Mouse (Mus musculus) heart, postnatal 25 days (tissue): ENCODE data around the gene Tmprss11a. TPM values are rescaled to one million over a fixed set of nuclear protein-coding genes. Genes with fewer than 3 reads are reported as not detected.

Experiments
- DNase-seq: peaks from one replicate; pipeline ENCODE4 v3.0.0; 2022; ENCODE audit warnings: low spot score
- intact Hi-C: fragments of 180-260 bp; cut with DNase I; formaldehyde crosslinking; loops from one replicate; pipeline ENCODE4 v1.15.1; 2025
- total RNA-seq, 2 experiments: library from RNA; stranded (reverse); gene quantifications; 2 replicates each; pipeline ENCODE4 v1.2.3; 2021

Gene Tmprss11a
- total RNA-seq = not detected

DNA sequence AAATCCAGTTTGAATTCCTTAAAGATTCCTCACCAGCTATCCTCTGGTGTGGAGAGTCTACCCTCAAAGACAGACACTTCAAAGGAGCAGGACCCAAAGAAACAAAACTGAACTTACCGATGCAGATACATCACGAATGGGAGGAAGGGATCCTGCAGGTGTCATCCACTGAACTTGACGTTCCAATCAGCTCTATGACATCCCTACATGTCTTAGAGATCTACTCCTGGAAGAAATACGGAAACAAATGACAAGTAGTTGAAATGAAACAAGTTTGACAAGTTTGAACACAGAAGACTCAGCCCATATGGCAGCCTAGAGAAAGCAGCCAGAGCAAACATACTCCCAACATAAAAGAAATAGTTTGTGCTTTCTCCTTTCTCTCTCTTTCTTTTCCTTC is at the start of gene Tmprss11a:
Gene Tmprss11a, minus strand, starts transcription at position 101 of the 400 bp plus-strand sequence.
- DNase-seq = no peak
- intact Hi-C loops = no loop called here

DNA sequence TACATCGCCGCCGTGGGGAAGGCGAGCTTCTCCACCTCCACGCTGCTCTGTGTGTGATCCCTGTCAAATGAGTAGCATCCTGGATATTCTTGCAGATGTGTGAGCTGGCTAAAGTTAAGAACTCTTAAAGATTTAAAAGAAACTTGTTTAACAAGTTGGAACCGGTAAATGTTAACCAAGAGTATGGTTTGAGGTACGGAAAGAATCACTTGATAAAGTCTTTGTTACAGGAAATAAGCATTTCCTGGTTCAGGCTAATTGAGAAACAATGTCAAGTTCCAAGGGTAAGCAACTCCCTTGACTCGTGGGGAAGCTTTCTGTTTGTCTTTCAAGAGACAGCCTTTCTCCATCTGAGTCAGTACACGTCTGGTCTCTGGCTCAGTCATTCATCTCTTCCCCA is 49.7 kb upstream of the Tmprss11a start, which contains the start of gene Tmprss11g:
Gene Tmprss11g, minus strand, starts transcription at position 101 of the 400 bp plus-strand sequence.
- DNase-seq = no peak
- intact Hi-C loops = no loop called here

DNA sequence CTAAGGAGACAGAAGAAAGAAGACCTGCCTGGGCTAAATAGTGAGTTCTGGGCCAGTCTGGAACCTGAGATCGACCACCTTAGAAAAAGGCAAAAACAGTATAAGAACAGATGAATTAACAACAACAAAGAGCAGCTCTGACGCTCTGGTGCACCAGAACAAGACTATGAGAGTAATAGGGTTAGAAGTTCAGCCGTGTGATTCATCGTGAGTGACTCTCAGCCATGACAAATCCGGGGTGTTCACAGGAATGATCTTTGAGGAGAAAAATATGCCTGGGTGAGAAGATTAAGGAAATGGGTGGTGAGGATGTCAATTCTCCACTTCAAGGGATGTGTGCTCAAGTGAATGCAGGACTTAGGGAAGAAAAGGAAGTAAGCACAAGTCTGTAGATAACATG is 42.7 kb upstream of the Tmprss11a start:
- intact Hi-C loops = no loop called here
- DNase-seq = no peak

DNA sequence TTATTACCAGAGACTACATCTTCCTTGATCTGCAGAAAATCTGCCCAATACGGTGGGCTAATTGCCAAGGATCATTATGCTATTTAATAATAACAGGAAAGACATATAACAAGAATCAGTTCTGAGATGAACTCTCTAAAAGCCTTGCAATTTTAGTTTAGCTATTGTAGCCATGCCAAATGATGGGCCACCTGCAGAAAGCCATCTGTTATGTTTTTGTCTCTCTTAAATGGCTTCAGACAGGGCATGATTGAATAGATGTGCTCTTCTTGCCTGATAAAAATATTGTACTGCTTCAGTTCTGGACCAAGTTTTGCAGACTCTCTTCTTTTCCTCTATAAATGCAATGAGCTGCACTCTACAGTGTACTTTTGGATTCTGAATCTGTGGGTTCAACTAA is 24.7 kb upstream of the Tmprss11a start:
- intact Hi-C loops = no loop called here

DNA sequence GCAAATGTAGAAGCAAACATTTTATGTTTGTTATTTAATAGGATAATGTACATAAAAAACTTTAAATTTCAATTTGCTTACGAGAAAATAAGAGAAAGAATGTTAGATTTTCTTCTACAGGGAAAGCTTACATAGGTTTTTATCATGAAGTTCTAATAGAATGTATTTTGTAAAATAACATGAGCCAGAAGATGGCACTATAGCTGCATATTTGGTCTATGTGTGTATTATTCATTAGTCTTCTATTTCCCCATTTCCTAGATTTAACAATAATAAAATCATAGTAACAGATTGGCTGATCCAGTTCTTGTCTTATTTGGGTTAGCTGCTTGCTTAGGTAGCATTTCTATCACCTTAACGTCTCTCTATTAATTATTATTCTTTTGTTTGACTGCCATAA is 13.8 kb upstream of the Tmprss11a start:
- no peak for DNase-seq
- intact Hi-C loops = no loop called here

More for the DNA sequence above, 24.7 kb upstream of the Tmprss11a start:
- no peak for DNase-seq

DNA sequence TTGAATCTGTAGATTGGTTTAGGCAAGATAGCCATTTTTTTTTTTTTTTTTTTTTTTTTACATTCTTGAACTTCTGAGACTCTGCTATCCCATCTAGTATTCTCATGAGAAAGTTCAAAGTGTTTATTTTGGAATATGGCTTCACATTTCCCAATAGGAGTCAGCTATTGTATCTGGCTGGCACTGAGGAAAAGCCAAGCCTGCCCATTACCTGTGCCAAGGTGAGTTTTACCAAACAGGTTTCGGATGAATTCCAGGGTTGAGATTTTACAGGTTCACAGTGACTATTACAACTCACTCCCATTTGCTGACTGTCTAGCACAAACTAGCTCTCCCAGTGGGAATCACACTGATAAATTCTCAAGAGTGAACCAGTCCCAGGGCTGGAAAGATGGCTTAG is 13.2 kb upstream of the Tmprss11a start:
- intact Hi-C loops = no loop called here
- DNase-seq = no peak

DNA sequence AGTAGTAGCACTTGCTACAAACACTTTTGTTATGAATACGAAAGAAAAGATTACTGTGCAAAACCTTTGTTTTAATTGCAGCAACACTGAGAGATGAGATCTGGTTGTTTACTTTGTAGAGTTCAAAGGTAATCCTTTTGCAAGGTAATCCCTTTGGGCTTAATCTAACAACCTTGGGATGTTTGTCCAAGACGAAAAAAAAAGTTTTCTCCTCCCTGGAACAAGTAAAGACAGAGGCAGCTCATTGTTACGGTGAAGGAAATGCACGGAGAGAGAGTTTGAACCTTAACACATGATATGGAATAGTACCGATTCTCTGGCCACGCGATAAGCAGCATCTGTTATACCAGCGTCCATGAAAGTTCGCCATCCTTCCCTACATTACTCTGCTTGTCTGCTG is 5.1 kb upstream of the Tmprss11a start:
- no peak for DNase-seq
- intact Hi-C loops = no loop called here

DNA sequence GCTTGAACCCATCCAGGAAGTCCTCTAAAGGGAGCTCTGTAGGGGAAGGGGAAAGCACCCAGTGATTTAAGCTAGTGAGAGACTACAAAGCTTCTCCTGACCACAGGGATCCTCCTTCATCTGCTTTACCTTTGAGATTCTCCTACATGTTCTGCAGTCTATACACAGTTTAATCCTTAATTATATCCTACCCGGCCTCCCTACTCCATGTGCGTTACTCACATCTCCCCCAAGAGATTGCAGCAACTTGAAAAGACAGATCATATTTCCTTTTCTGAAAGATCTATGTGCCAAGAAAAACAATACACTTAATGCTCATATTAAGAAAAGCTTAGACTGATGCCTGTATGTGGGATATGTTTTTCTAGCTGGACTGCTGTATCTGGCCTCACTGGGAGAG is 29.5 kb downstream of the Tmprss11a start:
- intact Hi-C loops = no loop called here
- no peak for DNase-seq

DNA sequence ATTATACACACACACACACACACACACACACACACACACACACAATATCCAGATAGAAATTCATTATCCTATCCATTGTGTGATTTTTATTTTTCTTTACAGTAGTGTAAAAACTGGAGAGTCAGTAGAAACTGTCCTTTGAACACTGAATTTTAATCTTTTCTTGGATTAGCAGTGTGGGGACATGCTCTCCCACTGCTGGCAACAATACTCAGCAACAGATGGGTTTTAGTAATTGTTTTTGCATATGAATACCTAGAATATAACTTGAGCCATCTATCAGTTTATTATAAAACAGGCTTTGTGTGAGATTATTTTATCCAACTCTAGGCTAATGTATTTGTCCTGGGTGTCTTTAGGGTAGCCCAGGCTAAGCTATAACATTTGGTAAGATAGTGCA is 30.2 kb downstream of the Tmprss11a start:
- intact Hi-C loops = no loop called here
- no peak for DNase-seq

DNA sequence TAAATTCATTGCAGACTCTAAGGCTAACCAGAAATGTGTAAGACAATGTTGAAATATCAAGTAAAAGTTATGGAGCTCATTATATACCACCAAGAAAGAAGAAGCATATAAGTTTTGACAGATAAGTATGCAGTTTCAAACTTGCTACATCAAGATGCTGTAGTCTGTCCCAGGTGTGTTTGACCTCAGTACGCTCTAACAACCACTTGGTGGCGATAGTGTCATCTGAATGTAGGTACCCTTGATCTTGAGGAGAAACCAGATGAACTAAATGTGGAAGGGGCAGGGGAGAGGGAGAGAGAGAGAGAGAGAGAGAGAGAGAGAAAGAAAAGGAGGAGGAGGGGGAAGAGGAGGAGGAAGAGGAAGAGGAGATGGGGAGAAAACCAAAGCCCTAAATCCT is 36.1 kb downstream of the Tmprss11a start:
- DNase-seq = no peak
- intact Hi-C loops = no loop called here

DNA sequence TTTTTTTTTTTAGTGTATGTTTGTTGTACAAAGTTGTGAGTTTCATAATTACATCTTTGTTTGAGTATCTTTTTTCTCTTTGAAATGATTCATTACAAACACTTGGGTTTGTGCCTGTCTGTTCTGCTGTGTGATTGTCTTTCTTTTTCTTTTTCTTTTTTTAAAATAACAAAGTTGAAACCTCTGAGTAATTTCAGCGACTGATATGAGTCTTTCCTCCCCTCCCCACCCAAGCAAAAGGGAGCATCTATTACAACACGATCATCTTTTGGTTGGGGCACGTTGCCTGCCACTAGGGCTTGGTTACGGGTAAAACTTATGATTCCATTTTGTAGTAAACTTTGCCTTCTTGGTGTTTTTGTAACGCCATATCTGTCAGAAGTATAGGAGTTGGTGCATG is 37.7 kb downstream of the Tmprss11a start:
- DNase-seq = no peak
- intact Hi-C loops = no loop called here

DNA sequence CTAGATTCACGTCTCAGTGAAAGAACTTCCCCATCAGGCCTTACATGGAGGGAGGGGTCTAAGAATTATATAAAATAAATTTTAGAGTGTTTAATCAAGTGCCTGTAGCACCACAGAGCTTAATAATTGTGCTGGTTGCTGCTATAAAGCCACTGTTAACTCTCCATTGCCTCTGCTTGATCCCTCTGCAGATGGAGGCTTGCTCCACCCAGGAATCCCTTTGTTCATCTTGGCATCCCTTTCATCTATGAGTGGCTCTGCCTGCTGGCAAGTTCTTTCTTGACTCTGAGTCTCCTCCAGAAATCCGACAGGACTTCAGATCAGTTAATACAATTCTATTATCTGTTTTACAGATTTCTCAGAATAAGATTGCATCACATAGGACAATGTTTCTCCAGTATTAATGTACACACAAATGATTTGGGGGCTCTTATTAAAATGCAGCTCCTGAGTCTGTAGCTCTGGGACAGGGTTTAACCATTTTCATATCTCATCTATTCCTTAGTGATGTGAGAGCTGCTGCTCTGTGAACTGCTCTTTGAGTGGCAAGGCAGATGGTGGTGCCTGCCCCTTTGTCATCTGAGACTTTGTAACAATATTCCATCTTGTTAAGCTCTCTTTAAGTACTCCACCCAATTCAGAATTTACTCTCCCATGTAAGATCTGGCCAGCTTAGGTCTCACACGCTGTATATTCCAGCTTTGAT is 47.3 kb downstream of the Tmprss11a start:
- intact Hi-C loops = no loop called here
- no peak for DNase-seq

DNA sequence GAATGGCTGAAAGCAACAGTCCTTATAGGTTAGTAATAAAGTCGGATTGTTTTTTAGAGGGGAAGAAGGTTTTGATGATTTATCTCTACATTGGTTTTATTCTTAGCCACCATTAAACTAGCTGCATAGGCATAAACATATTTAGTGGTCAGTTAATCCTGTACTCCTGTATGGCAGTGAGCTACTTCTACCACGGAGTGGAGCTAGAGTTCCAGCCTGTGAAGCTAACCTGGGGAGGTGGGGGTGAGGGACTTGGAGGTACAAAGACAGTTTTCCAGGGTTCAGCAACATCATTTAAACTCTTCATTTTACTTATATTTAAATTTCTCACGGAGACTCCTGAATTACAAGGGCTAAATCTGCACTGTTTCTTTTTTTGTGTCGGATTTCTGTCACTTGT is 49.3 kb downstream of the Tmprss11a start:
- no peak for DNase-seq
- intact Hi-C loops = no loop called here

DNA sequence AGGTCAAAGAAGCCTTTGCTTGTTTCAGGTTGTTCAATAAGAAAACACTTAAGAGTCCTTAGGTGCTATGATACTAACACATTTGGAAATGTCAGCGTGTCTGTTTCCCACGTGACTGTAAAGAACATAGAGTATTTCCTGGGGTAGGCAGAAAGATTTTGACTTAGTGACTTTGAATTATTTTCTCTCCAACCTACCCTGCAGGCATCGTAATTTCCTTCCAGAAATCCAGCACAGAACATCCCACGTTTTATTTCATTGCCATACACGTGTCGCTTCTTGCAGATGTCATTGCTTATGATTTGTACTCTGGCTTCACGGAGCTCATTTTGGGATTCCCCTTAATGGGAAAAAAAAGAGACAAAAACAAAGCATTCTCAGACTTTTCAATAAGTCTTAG is 54.5 kb downstream of the Tmprss11a start:
- intact Hi-C loops = no loop called here
- DNase-seq = no peak

DNA sequence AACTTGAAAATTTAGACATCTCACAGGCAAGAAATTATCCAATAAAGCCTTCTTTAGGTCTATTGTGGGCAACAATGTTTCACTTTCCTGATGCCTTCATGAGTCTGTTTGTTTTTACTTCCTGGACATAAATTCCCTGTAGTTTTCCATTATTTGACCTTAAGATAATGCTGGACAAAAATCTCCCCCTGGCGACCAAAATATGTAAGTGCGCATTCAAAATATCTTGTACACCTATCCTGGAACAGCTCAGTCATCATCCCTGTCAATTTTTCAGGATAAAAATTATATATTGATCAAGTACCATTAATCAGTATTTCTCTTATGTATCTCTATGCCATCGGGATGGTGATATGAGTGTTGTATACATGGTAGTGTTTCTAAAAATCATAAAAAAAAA is 58.0 kb downstream of the Tmprss11a start:
- intact Hi-C loops = loop anchor here (2.0 kb wide), 1 partner anchor 220 kb away; no protein-coding TSS in a partner anchor
- DNase-seq = no peak

DNA sequence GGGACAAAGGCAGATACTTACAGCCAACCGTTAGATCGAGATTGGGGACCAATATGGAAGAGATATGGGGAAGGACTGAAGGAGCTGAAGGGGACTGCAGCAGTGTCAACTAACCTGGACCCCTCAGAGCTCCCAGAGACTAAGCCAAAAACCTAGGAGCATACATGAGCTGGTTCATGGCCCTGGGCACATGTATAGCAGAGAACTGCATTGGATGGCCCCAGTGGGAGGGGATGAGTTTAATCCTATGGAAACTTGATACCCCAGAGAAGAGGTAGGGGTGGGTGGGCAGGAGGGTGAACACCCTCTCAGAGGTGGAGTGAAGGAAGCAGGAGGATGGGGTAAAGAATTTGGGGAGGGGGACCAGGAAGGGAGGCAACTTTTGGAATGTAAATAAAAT is 60.8 kb downstream of the Tmprss11a start:
- DNase-seq = no peak

DNA sequence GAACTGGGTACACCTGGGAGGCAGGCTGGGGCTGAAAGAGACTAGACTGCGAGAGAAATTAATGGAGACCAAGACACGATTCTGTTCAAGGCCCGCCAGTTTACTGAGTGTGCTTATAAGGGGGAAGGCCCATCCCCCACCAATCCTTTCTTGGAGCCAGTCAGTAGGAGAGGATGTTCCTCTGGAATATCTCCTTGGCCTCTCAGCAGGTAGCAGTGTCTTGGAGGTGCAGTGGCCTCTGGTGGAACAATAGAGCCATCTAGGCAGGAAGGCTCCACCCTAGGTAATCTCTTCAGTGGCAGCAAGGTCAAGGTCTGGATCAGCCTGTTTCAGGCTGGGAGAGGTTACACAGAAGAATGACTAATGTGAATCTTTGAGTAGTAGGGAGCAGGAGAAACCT is 61.6 kb downstream of the Tmprss11a start:
- intact Hi-C loops = no loop called here
- no peak for DNase-seq

More for the DNA sequence above, 60.8 kb downstream of the Tmprss11a start:
- intact Hi-C loops = no loop called here

DNA sequence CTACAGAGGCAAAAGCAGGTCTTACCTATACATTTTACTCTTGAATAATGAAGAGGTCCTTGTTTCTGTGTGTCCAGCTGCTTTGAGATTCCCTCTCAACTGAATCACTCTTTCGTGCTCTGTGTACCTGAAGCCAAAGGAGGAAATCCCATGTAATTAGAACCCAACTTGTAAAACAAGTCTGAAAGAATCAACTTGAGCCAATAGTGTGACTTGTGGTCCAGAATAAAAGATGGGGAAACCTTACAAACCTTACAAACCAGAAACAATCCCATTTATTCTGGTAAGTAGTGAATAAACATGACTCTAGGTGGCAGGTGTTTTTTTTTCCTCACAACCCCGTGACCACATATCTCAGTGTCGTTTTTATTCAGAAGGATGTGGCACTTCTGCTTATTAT is 95.5 kb downstream of the Tmprss11a start, which contains the start of gene Tmprss11d:
Gene Tmprss11d, minus strand, starts transcription at position 101 of the 400 bp plus-strand sequence.
- intact Hi-C loops = no loop called here
- no peak for DNase-seq
